Mouse (Mus musculus) MEL-GATA-1-ER (cell line): ENCODE measurements at regions not wholly inside any gene's neighbourhood (a gene's known extent, or its start where the extent isn't known, plus 50 kb on each side); places are given as distances from the start of the nearest gene placed in this dataset.

Experiments used
- DNase-seq: peaks from one replicate; pipeline ENCODE4 v3.0.0-alpha.2; 2012; ENCODE audit warnings: low read depth; ENCODE audit errors: extremely low read depth

GRCm38 (mm10) chr12:12643247-12643963 lies 298.3 kb downstream of the Mycn start:
- no peak for DNase-seq

GRCm38 (mm10) chr12:12635308-12635707 lies 306.4 kb downstream of the Mycn start:
- DNase-seq = no peak

DNA sequence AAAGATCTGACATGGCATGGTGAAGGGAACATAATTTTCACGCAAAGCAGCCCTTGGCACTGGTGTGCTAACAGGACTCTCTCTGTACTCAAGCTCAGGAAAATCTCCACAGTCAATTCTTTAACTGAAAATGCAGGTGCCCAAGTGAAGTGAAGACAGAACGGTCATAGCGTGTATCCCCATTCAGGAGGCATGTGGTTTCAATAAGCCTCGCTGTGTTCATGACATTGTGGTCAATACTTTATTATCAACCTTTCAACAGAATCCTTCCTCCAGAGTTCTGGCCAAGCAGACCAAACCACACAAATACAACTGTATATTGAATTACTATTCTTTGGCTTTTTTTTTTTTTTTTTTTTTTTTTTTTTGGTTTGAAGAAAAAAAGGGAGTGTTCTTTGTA lies 314.1 kb downstream of the Mycn start:
- DNase-seq = no peak

DNA sequence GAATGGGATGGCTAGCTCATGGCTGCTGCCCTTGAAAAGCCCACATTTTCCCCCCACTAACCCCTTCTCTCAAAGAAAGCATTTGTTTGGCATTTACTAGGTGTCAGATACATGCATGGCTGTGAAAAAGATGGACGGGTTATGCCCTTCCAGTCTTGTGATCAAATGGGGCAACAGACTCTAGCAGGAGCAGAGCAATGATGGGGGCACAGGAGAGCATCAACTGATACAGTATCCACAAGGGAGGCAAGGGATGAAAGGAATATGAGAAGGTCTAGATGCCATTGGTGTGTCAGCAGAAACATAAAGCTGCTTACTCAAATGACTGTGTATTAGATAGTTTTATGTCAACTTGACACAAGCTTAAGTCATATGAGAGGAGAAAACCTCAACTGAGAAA lies 315.9 kb downstream of the Mycn start:
- no peak for DNase-seq

DNA sequence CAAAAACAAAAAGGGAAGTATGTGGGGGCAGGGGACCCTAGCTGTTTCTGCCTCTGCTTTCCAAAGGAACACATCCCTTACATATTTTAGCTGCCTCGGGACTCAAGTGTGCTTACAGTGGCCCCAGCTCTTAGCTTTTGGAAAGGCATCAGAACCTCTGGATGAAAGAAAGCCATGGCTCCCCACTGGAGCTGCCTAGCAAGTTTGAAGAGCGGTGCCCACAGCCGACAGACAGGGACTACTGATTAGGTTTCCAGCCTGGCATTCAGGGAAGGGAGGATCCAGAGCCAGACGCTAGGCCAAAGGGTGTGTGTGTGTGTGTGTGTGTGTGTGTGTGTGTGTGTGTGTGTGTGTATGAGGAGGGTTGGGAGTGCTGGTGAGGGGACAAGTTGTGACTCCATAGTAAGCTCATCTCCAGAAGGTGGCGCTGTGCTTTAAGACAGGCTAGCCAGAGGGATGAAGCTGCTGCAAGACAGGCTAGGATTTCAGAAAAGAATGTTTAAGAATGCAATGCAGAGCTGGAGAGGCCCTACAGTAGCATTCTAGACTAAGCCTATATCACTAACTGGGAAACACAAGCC lies 318.9 kb downstream of the Mycn start:
- peak; percentile 57 for DNase-seq

- no peak for DNase-seq
Observed at GRCm38 (mm10) chr12:12621506-12621905, 320.2 kb downstream of the Mycn start.

- DNase-seq = no peak
Observed at GRCm38 (mm10) chr12:12620316-12620715, 321.4 kb downstream of the Mycn start.

DNA sequence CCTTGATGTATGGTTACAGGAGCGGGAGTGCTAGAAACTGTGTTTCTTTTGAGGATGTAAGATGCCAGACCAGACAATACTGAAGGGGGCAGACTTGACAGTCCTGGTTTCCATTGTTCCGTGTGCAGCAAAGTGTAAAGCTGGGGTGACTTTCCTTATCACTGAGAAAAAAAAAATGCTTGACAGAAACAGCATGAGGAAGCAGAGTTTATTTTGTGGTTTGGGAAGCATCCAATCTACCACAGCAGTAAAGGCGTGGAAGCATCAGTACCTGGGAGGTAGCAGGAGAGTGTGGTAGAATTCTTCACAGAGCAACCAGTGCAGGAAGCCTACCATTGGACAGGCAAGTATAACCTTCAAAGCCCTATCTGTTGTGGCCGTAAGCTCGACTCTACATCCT lies 322.3 kb downstream of the Mycn start:
- peak; percentile 51 for DNase-seq

- DNase-seq = no peak
Observed at GRCm38 (mm10) chr12:12612520-12612919, 329.2 kb downstream of the Mycn start.

DNA sequence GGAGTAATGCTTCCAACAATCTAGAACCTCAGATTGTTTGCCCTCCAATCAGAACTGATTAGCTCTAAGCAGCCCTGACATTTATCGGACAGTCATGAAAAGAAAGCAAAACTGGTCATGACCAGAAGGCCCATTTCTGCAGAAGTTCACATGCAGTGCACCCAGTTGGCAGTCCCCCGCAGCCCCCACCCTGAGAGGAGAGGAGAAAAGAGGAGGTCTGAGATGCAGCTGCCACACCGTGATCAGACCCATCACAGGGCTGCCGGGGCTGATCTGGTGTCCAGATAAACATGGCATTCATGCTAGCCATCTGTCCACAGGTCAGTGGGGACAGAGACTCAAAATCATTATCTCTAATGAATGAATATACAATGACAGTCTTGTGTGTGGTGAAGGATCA lies 330.9 kb downstream of the Mycn start:
- no peak for DNase-seq

- DNase-seq = no peak
Observed at GRCm38 (mm10) chr12:12607995-12608394, 333.7 kb downstream of the Mycn start.

DNA sequence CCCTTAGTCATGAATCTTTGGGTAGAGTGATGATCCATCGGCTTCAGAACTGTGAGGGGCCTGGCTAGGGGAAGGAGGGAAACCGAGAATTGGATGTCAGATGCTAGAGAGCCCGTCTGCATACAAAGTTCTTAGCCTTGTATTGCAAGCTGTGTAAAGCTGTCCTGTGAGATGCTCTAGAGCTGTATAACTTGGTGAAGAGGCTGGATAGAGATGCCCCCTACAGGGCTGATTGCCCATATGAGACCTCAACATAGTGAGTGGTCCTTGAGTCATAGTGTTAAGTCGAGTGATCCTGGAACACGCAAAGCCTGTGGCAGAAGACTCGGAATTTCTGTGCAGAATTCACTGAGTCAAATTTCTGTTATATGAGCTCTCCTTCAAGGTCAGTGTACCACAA lies 334.8 kb downstream of the Mycn start:
- no peak for DNase-seq

GRCm38 (mm10) chr12:12605495-12605894 lies 336.2 kb downstream of the Mycn start:
- no peak for DNase-seq

GRCm38 (mm10) chr12:12601362-12601761 lies 339.4 kb downstream of the Fam49a start:
- DNase-seq = no peak

DNA sequence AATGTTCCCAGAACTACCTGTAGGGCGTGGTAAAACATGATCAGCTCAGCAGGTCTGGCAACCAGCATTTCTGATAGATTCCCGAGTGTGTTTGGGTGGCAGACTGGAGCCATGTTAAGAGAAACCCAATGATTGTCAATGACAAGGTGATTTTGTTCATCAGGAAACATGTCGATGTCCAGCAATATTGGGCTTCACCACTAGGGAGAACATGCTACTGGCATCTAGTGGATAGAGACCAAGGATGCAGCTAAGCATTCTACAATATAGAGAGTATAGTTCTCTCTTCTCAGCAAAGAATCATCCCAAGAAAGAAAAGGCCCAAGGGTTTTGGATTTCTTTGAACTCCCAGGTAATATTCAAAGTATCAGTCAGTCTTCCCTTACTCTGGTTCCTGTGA lies 333.5 kb downstream of the Fam49a start:
- DNase-seq = no peak

GRCm38 (mm10) chr12:12594567-12594966 lies 332.6 kb downstream of the Fam49a start:
- DNase-seq = no peak

DNA sequence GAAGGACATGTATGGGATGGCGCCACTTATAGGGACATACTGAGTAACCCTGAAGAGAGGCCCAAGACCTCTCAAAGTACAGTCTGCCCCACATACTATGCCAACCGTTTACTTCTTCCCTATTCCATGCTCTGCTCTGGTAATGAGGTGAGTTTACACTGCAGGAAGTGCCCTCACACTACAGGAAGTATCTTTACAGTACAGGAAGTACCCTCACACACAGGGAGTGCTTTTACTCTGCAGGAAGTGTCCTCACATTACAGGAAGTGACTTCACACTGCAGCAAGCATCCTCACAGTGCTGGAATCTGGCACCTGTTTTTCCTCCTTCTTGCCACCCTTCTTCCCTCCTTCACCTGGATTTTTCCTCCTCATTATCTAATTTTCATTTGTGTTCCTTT lies 331.4 kb downstream of the Fam49a start:
- DNase-seq = no peak

- DNase-seq = no peak
Observed at GRCm38 (mm10) chr12:12590753-12591291, 328.9 kb downstream of the Fam49a start.

- no peak for DNase-seq
Observed at GRCm38 (mm10) chr12:12588771-12589370, 326.9 kb downstream of the Fam49a start.

DNA sequence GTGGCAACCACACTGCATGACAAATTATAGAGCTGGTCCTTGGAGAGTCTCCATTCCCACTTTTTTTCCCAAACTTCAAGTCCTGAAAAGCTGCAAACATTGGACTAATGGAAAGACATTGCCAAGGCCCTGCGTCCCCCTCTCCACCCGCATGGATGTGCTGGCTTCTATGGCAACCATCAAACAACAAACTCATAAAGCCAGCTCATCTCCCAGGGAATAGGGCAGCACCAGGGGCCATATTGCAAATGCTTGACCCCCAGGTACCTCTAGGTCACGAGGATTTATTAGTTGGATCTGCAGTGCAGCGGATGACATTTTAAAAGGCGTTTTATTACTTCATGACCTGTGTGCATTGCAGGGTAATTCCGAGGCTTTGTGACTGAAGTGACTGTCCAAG lies 324.5 kb downstream of the Fam49a start:
- no peak for DNase-seq

- no peak for DNase-seq
Observed at GRCm38 (mm10) chr12:12581271-12582186, 319.6 kb downstream of the Fam49a start.

GRCm38 (mm10) chr12:12580763-12581178 lies 318.8 kb downstream of the Fam49a start:
- DNase-seq = peak; percentile 72
